Comparison of ENCODE assay signal across 8 mouse cellular contexts in the genomic region with DNA sequence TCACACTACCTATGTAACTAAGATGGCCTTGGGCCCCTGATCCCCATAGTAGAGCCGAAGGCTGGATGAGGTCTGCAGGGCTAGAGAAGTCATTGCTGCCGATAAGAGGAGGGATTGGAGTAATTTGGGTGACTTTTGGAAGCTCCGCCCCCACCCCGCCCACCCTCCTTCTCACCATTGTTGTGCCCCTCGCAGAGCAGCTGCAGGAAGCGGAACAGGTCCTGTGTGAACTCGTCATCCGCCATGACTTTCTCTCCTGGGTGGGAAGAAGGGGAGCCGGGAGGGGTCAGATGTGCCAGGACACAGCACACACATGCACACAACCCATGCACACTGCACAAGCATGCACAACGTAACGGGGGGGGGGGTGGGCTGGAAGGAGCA.
DNase-seq lines count a peak whose midpoint lies in the region; ATAC-seq and TF ChIP-seq lines count a peak whose summit lies in the region.

No protein-coding gene starts in this region.

- peak in 1 of 2 experiments; percentile 33 for DNase-seq in heart, adult 2 months
- no peak for DNase-seq in heart, postnatal 14 days
- no peak for DNase-seq in lung, postnatal 0 days (ENCODE audit: low spot score)
- no peak for DNase-seq in lung, postnatal 36 days
- no peak for DNase-seq in cerebellum, adult 18-20 months

- peak overlapping the region; percentile 37 for H3K4me2 ChIP-seq in lung, postnatal 0 days (replicated peaks; ENCODE audit: low read depth, low read length)
- peak overlapping the region; percentile 16; the same call in 1 of the 2 replicates for H3K4me2 ChIP-seq in intestine, embryonic 16.5 days (ENCODE audit: low read depth, low read length)
- peak overlapping the region; percentile 22 for H3K4me2 ChIP-seq in neural tube, embryonic 15.5 days

- ATAC-seq in lung, postnatal 0 days: peak; percentile 17
- peak; percentile 14; the same call in 1 of the 2 replicates for ATAC-seq in intestine, embryonic 16.5 days
- no peak for ATAC-seq in neural tube, embryonic 15.5 days (ENCODE audit: low FRiP score)
- no peak for ATAC-seq in megakaryocyte, adult 5-6 weeks (ENCODE audit: poor library complexity, severe bottlenecking)

- TF ChIP-seq EP300 in heart, adult 2 months (IDR thresholded peaks at IDR 0.05; ENCODE audit: insufficient read depth, low read depth, low read length): no peak
- TF ChIP-seq EP300 in lung, postnatal 0 days (IDR thresholded peaks at IDR 0.05): no peak

- 24% methylated on average over 11 of the region's 11 CpGs for WGBS in heart, adult 2 months
- WGBS in lung, postnatal 0 days: 22% methylated on average over 11 of the region's 11 CpGs
- WGBS in intestine, embryonic 16.5 days: 40% methylated on average over 11 of the region's 11 CpGs
- 34% methylated on average over 11 of the region's 11 CpGs for WGBS in neural tube, embryonic 15.5 days

- no peaks in the 10 kb centered on the region for H3K79me2 ChIP-seq in heart, adult 2 months (replicated peaks; ENCODE audit: control insufficient read depth, insufficient read depth, low read length)

- H3K27me3 ChIP-seq in heart, adult 2 months (ENCODE audit: control insufficient read depth, insufficient read depth, low read length): no peaks in the 10 kb centered on the region; the same call in 1 of the 2 replicates
- no peaks in the 10 kb centered on the region for H3K27me3 ChIP-seq in lung, postnatal 0 days (replicated peaks; ENCODE audit: insufficient read depth, low read length)
- H3K27me3 ChIP-seq in intestine, embryonic 16.5 days (replicated peaks; ENCODE audit: control insufficient read depth, insufficient read depth, low read length): no peaks in the 10 kb centered on the region
- no peaks in the 10 kb centered on the region for H3K27me3 ChIP-seq in neural tube, embryonic 15.5 days (replicated peaks)

- no peaks in the 10 kb centered on the region for H3K36me3 ChIP-seq in heart, adult 2 months (ENCODE audit: control insufficient read depth, insufficient read depth, low read length)
- H3K36me3 ChIP-seq in lung, postnatal 0 days (ENCODE audit: insufficient read depth, low read length): no peaks in the 10 kb centered on the region
- no peaks in the 10 kb centered on the region for H3K36me3 ChIP-seq in intestine, embryonic 16.5 days (ENCODE audit: control insufficient read depth, insufficient read depth, low read length)
- no peaks in the 10 kb centered on the region for H3K36me3 ChIP-seq in neural tube, embryonic 15.5 days

- no peak for TF ChIP-seq CTCF in heart, adult 2 months (IDR thresholded peaks at IDR 0.05)
- TF ChIP-seq CTCF in lung, postnatal 0 days (IDR thresholded peaks at IDR 0.05): no peak

- H3K9me3 ChIP-seq in lung, postnatal 0 days (ENCODE audit: low read length): no peaks in the 10 kb centered on the region
- no peaks in the 10 kb centered on the region for H3K9me3 ChIP-seq in intestine, embryonic 16.5 days (ENCODE audit: control insufficient read depth, low read length)
- no peaks in the 10 kb centered on the region for H3K9me3 ChIP-seq in neural tube, embryonic 15.5 days (replicated peaks)

- no peak for TF ChIP-seq POLR2A in heart, adult 2 months (IDR thresholded peaks at IDR 0.05; ENCODE audit: insufficient read depth, low read depth, low read length)

- H3K9ac ChIP-seq in heart, adult 2 months (ENCODE audit: low read depth, low read length): no peak overlapping the region
- H3K9ac ChIP-seq in lung, postnatal 0 days (replicated peaks; ENCODE audit: low read depth): no peak overlapping the region
- peak overlapping the region; percentile 24; the same call in 1 of the 2 replicates for H3K9ac ChIP-seq in intestine, embryonic 16.5 days (ENCODE audit: low read depth, low read length)
- H3K9ac ChIP-seq in neural tube, embryonic 15.5 days (replicated peaks): no peak overlapping the region

- no peak overlapping the region; the same call in 1 of the 2 replicates for H3K27ac ChIP-seq in heart, adult 2 months
- no peak overlapping the region for H3K27ac ChIP-seq in lung, postnatal 0 days (ENCODE audit: low read length)
- H3K27ac ChIP-seq in intestine, embryonic 16.5 days (ENCODE audit: low read length): peak overlapping the region; percentile 65
- H3K27ac ChIP-seq in neural tube, embryonic 15.5 days (replicated peaks): peak overlapping the region; percentile 38

- peaks cover 2% of the 10 kb centered on the region; the same call in 1 of the 2 replicates for H3K4me1 ChIP-seq in heart, adult 2 months (ENCODE audit: control insufficient read depth, insufficient read depth, low read length)
- peaks cover 6% of the 10 kb centered on the region; the same call in 1 of the 2 replicates for H3K4me1 ChIP-seq in lung, postnatal 0 days (ENCODE audit: insufficient read depth, low read depth, low read length)
- H3K4me1 ChIP-seq in intestine, embryonic 16.5 days (ENCODE audit: control insufficient read depth, insufficient read depth, low read length): peaks cover 24% of the 10 kb centered on the region
- peaks cover 28% of the 10 kb centered on the region for H3K4me1 ChIP-seq in neural tube, embryonic 15.5 days

- peak overlapping the region; percentile 18; the same call in 1 of the 2 replicates for H3K4me3 ChIP-seq in heart, adult 2 months
- no peak overlapping the region for H3K4me3 ChIP-seq in lung, postnatal 0 days (ENCODE audit: low read depth, low read length)
- H3K4me3 ChIP-seq in intestine, embryonic 16.5 days (ENCODE audit: low read length): no peak overlapping the region
- no peak overlapping the region for H3K4me3 ChIP-seq in neural tube, embryonic 15.5 days (replicated peaks)

- intact Hi-C loops in heart, adult 2 months (cut with DNase I): loop anchor here (10.0 kb wide), 1 partner anchor 481 kb away; no protein-coding TSS in a partner anchor
- intact Hi-C loops in heart, postnatal 14 days (cut with DNase I): loop anchor here (10.0 kb wide), 1 partner anchor 481 kb away; no protein-coding TSS in a partner anchor

Comparison
In these comparisons a context has a peak if more than half of its experiments do, and no peak if none do; other contexts are left out.
1. H3K27ac ChIP-seq: peak in intestine, embryonic 16.5 days (single experiment) and neural tube, embryonic 15.5 days (single experiment); none in heart, adult 2 months (single experiment) and lung, postnatal 0 days (single experiment).
2. ATAC-seq: peak in lung, postnatal 0 days (single experiment) and intestine, embryonic 16.5 days (single experiment); none in neural tube, embryonic 15.5 days (single experiment) and megakaryocyte, adult 5-6 weeks (single experiment).
3. Peak in every context shown above with its lines, with median percentiles within 50 percentile points of each other: H3K4me2 ChIP-seq.